Mouse (Mus musculus) kidney, adult 2 months (tissue): ENCODE data around the gene Vps13d. TPM values are rescaled to one million over a fixed set of nuclear protein-coding genes. Genes with fewer than 3 reads are reported as not detected.

Source experiments
- DNase-seq: peaks from one replicate; pipeline ENCODE4 v3.0.0; 2021
- H3K27ac ChIP-seq: fragments of 200-500 bp; 2 replicates; pipeline ENCODE4 v1.5.1; 2012; ENCODE audit warnings: low read depth, low read length, control low read depth, inconsistent platforms; ENCODE audit not compliant: insufficient read depth
- H3K27me3 ChIP-seq: fragments of 200-500 bp; replicated peaks from 2 replicates; pipeline ENCODE4 v1.6.1; 2012; ENCODE audit warnings: mild to moderate bottlenecking, moderate library complexity, low read length, inconsistent platforms; ENCODE audit not compliant: control insufficient read depth, insufficient read depth
- H3K36me3 ChIP-seq: fragments of 200-500 bp; 2 replicates; pipeline ENCODE4 v1.6.1; 2012; ENCODE audit warnings: mild to moderate bottlenecking, moderate library complexity, low read length, inconsistent platforms; ENCODE audit not compliant: control insufficient read depth, insufficient read depth
- H3K4me1 ChIP-seq: fragments of 200-500 bp; 2 replicates; pipeline ENCODE4 v1.6.1; 2011; ENCODE audit warnings: low read length; ENCODE audit not compliant: control insufficient read depth, insufficient read depth
- H3K4me3 ChIP-seq: fragments of 200-500 bp; 2 replicates; pipeline ENCODE4 v1.5.1; 2011; ENCODE audit warnings: mild to moderate bottlenecking, low read depth, low read length, control low read depth; ENCODE audit not compliant: insufficient read depth
- CTCF ChIP-seq: fragments of 200-500 bp; conservative IDR thresholded peaks from 2 replicates; pipeline ENCODE4 v1.5.1; 2011; ENCODE audit warnings: low read depth, mild to moderate bottlenecking, control low read depth, low read length, moderate library complexity, mixed read lengths; ENCODE audit not compliant: insufficient read depth, insufficient read length
- POLR2A ChIP-seq: fragments of 200-500 bp; IDR thresholded peaks from one replicate; pipeline ENCODE4 v1.6.1; 2011; ENCODE audit warnings: low read depth, low read length, control low read depth
- WGBS: fragments of 180-500 bp; shearing (Covaris S2); methylation state at CpG from one replicate; pipeline ENCODE4 v1.1.7; 2018; 5-methylcytosine and 5-hydroxymethylcytosine counted together
- polyA plus RNA-seq: library from polyadenylated mRNA; depleted of rRNA; stranded (reverse); fragments of >200 nt; gene quantifications from 2 replicates; pipeline ENCODE4 v1.2.3, GENCODE M21; 2012

Gene Vps13d
- polyA plus RNA-seq, 1 experiment, result 19.8 TPM

GRCm38 (mm10) chr4:145045312-145046031 lies 149.3 kb downstream of the Vps13d start:
- TF ChIP-seq CTCF (no peak), POLR2A (no peak)
- Histone ChIP-seq H3K36me3 (0 out of 2 replicates have a peak, but pooled peaks cover 2% of the 10 kb centered on the region), H3K4me3 (no peak overlapping the region), H3K4me1 (0 out of 2 replicates have a peak, but pooled peaks cover under 1% of the 10 kb centered on the region), H3K27me3 (no peaks in the 10 kb centered on the region), H3K27ac (no peak overlapping the region)
- 65% methylated on average over 5 of the region's 5 CpGs for WGBS
- no peak for DNase-seq

- Histone ChIP-seq H3K4me1 (peaks cover 3% of the 10 kb centered on the region), H3K27me3 (no peaks in the 10 kb centered on the region), H3K36me3 (no peaks in the 10 kb centered on the region), H3K4me3 (no peak overlapping the region), H3K27ac (no peak overlapping the region)
- TF ChIP-seq CTCF (no peak), POLR2A (no peak)
- DNase-seq, result no peak
- WGBS, result 61% methylated on average over 6 of the region's 6 CpGs
Observed at GRCm38 (mm10) chr4:145041223-145041870, 153.5 kb downstream of the Vps13d start.

- DNase-seq, result peak; percentile 25
- no peaks in the 10 kb centered on the region for H3K36me3 ChIP-seq
- no peaks in the 10 kb centered on the region for H3K27me3 ChIP-seq
- H3K4me1 ChIP-seq, result peaks cover 27% of the 10 kb centered on the region
- no peak overlapping the region for H3K27ac ChIP-seq
- 47% methylated on average over 5 of the region's 5 CpGs for WGBS
- no peak for TF ChIP-seq POLR2A
- no peak for TF ChIP-seq CTCF
- H3K4me3 ChIP-seq, result no peak overlapping the region
Observed at GRCm38 (mm10) chr4:145037631-145038416, 157.0 kb downstream of the Vps13d start.

GRCm38 (mm10) chr4:145037006-145037405 lies 157.8 kb downstream of the Vps13d start:
- TF ChIP-seq POLR2A, result no peak
- TF ChIP-seq CTCF, result no peak
- peaks cover 33% of the 10 kb centered on the region for H3K4me1 ChIP-seq
- no peaks in the 10 kb centered on the region for H3K27me3 ChIP-seq
- H3K27ac ChIP-seq, result no peak overlapping the region
- H3K4me3 ChIP-seq, result no peak overlapping the region
- WGBS, result 46% methylated on average over 3 of the region's 3 CpGs
- DNase-seq, result peak; percentile 12
- no peaks in the 10 kb centered on the region for H3K36me3 ChIP-seq

GRCm38 (mm10) chr4:145035450-145035849 lies 159.4 kb downstream of the Vps13d start:
- Histone ChIP-seq H3K4me3 (no peak overlapping the region), H3K4me1 (peaks cover 39% of the 10 kb centered on the region), H3K27ac (no peak overlapping the region; the same call in 1 of the 2 replicates), H3K27me3 (no peaks in the 10 kb centered on the region), H3K36me3 (no peaks in the 10 kb centered on the region)
- TF ChIP-seq POLR2A, result no peak
- no peak for TF ChIP-seq CTCF
- 77% methylated on average over 3 of the region's 3 CpGs for WGBS
- no peak for DNase-seq

GRCm38 (mm10) chr4:145034506-145035243 lies 160.1 kb downstream of the Vps13d start:
- DNase-seq, result peak; percentile 92
- Histone ChIP-seq H3K27me3 (no peaks in the 10 kb centered on the region), H3K4me1 (peaks cover 39% of the 10 kb centered on the region), H3K27ac (peak overlapping the region; percentile 21; the same call in 1 of the 2 replicates), H3K36me3 (no peaks in the 10 kb centered on the region), H3K4me3 (no peak overlapping the region)
- no peak for TF ChIP-seq POLR2A
- TF ChIP-seq CTCF, result no peak
- WGBS, result 9% methylated on average over 11 of the region's 11 CpGs

GRCm38 (mm10) chr4:145033392-145033791 lies 161.4 kb downstream of the Vps13d start:
- H3K27ac ChIP-seq, result no peak overlapping the region
- 34% methylated on average over 2 of the region's 2 CpGs for WGBS
- peaks cover 39% of the 10 kb centered on the region for H3K4me1 ChIP-seq
- DNase-seq, result peak; percentile 14
- no peak overlapping the region for H3K4me3 ChIP-seq
- no peaks in the 10 kb centered on the region for H3K36me3 ChIP-seq
- TF ChIP-seq CTCF, result no peak
- H3K27me3 ChIP-seq, result no peaks in the 10 kb centered on the region
